Mouse (Mus musculus): ENCODE measurements around the gene Kcnj1. TPM values are rescaled to one million over a fixed set of nuclear protein-coding genes. Genes with fewer than 3 reads are reported as not detected.

Kcnj1 gene
- polyA plus RNA-seq, 1 experiment from 2014 or later, result not detected

- no peaks in the 10 kb centered on the region for H3K36me3 ChIP-seq (ENCODE audit: control insufficient read depth, insufficient read depth)
- no peak overlapping the region for H3K9ac ChIP-seq (ENCODE audit: low read depth, low read length)
- no peaks in the 10 kb centered on the region for H3K9me3 ChIP-seq (ENCODE audit: control insufficient read depth)
- no peak overlapping the region for H3K27ac ChIP-seq (ENCODE audit: low read depth, low read length)
- ATAC-seq, result no peak
- H3K27me3 ChIP-seq (replicated peaks; ENCODE audit: control insufficient read depth, insufficient read depth, low read length), result no peaks in the 10 kb centered on the region
- 16% methylated on average over 2 of the region's 2 CpGs for WGBS
- H3K4me1 ChIP-seq (replicated peaks; ENCODE audit: control insufficient read depth, insufficient read depth, low read length), result no peaks in the 10 kb centered on the region
- no peak for TF ChIP-seq CTCF (IDR thresholded peaks at IDR 0.05; ENCODE audit: low read depth)
- no peak overlapping the region for H3K4me3 ChIP-seq (ENCODE audit: low read depth, low read length)
- H3K4me2 ChIP-seq (replicated peaks; ENCODE audit: low read depth), result no peak overlapping the region
Measured at GRCm38 (mm10) chr9:32368812-32369211, 3.5 kb upstream of the Kcnj1 start.

- Histone ChIP-seq H3K9me3 (ENCODE audit: control insufficient read depth) (no peaks in the 10 kb centered on the region), H3K27me3 (replicated peaks; ENCODE audit: control insufficient read depth, insufficient read depth, low read length) (no peaks in the 10 kb centered on the region), H3K4me1 (replicated peaks; ENCODE audit: control insufficient read depth, insufficient read depth, low read length) (no peaks in the 10 kb centered on the region), H3K4me2 (replicated peaks; ENCODE audit: low read depth) (no peak overlapping the region), H3K4me3 (ENCODE audit: low read depth, low read length) (no peak overlapping the region), H3K9ac (ENCODE audit: low read depth, low read length) (no peak overlapping the region), H3K27ac (ENCODE audit: low read depth, low read length) (no peak overlapping the region), H3K36me3 (ENCODE audit: control insufficient read depth, insufficient read depth) (no peaks in the 10 kb centered on the region)
- 25% methylated on average over 6 of the region's 6 CpGs for WGBS
- TF ChIP-seq CTCF (IDR thresholded peaks at IDR 0.05; ENCODE audit: low read depth), result no peak
- no peak for ATAC-seq
Measured at GRCm38 (mm10) chr9:32369388-32369787, 2.9 kb upstream of the Kcnj1 start.

- H3K27me3 ChIP-seq (replicated peaks; ENCODE audit: control insufficient read depth, insufficient read depth, low read length), result no peaks in the 10 kb centered on the region
- 91% methylated on average over 6 of the region's 6 CpGs for WGBS
- no peak for ATAC-seq
Measured at GRCm38 (mm10) chr9:32373656-32374055, 1.4 kb downstream of the Kcnj1 start.

GRCm38 (mm10) chr9:32376031-32376430 lies 3.7 kb downstream of the Kcnj1 start:
- TF ChIP-seq CTCF (IDR thresholded peaks at IDR 0.05; ENCODE audit: low read depth), result no peak

More at GRCm38 (mm10) chr9:32373656-32374055, 1.4 kb downstream of the Kcnj1 start:
- Histone ChIP-seq H3K9me3 (ENCODE audit: control insufficient read depth) (no peaks in the 10 kb centered on the region), H3K36me3 (ENCODE audit: control insufficient read depth, insufficient read depth) (no peaks in the 10 kb centered on the region), H3K4me1 (replicated peaks; ENCODE audit: control insufficient read depth, insufficient read depth, low read length) (no peaks in the 10 kb centered on the region), H3K4me2 (replicated peaks; ENCODE audit: low read depth) (no peak overlapping the region), H3K27ac (ENCODE audit: low read depth, low read length) (no peak overlapping the region), H3K9ac (ENCODE audit: low read depth, low read length) (no peak overlapping the region), H3K4me3 (ENCODE audit: low read depth, low read length) (no peak overlapping the region)
- TF ChIP-seq CTCF (IDR thresholded peaks at IDR 0.05; ENCODE audit: low read depth), result no peak

GRCm38 (mm10) chr9:32376863-32377590 lies 4.7 kb downstream of the Kcnj1 start:
- TF ChIP-seq CTCF (IDR thresholded peaks at IDR 0.05; ENCODE audit: low read depth), result no peak
- H3K4me3 ChIP-seq (ENCODE audit: low read depth, low read length), result no peak overlapping the region
- H3K9me3 ChIP-seq (ENCODE audit: control insufficient read depth), result no peaks in the 10 kb centered on the region
- H3K36me3 ChIP-seq (ENCODE audit: control insufficient read depth, insufficient read depth), result no peaks in the 10 kb centered on the region
- no peak overlapping the region for H3K9ac ChIP-seq (ENCODE audit: low read depth, low read length)
- no peak for ATAC-seq
- no peaks in the 10 kb centered on the region for H3K4me1 ChIP-seq (replicated peaks; ENCODE audit: control insufficient read depth, insufficient read depth, low read length)
- no peak overlapping the region for H3K27ac ChIP-seq (ENCODE audit: low read depth, low read length)
- no peak overlapping the region for H3K4me2 ChIP-seq (replicated peaks; ENCODE audit: low read depth)
- no peaks in the 10 kb centered on the region for H3K27me3 ChIP-seq (replicated peaks; ENCODE audit: control insufficient read depth, insufficient read depth, low read length)
- WGBS, result 75% methylated on average over 5 of the region's 5 CpGs

More at GRCm38 (mm10) chr9:32376031-32376430, 3.7 kb downstream of the Kcnj1 start:
- H3K4me1 ChIP-seq (replicated peaks; ENCODE audit: control insufficient read depth, insufficient read depth, low read length), result no peaks in the 10 kb centered on the region
- H3K9ac ChIP-seq (ENCODE audit: low read depth, low read length), result no peak overlapping the region
- H3K27ac ChIP-seq (ENCODE audit: low read depth, low read length), result no peak overlapping the region
- no peak overlapping the region for H3K4me2 ChIP-seq (replicated peaks; ENCODE audit: low read depth)
- WGBS, result 83% methylated on average over 7 of the region's 7 CpGs
- H3K9me3 ChIP-seq (ENCODE audit: control insufficient read depth), result no peaks in the 10 kb centered on the region
- no peaks in the 10 kb centered on the region for H3K27me3 ChIP-seq (replicated peaks; ENCODE audit: control insufficient read depth, insufficient read depth, low read length)
- H3K36me3 ChIP-seq (ENCODE audit: control insufficient read depth, insufficient read depth), result no peaks in the 10 kb centered on the region
- no peak overlapping the region for H3K4me3 ChIP-seq (ENCODE audit: low read depth, low read length)
- ATAC-seq, result no peak

GRCm38 (mm10) chr9:32384906-32385305 lies 12.6 kb downstream of the Kcnj1 start:
- ATAC-seq, result no peak
- Histone ChIP-seq H3K9ac (ENCODE audit: low read depth, low read length) (no peak overlapping the region), H3K4me2 (replicated peaks; ENCODE audit: low read depth) (no peak overlapping the region), H3K27me3 (replicated peaks; ENCODE audit: control insufficient read depth, insufficient read depth, low read length) (no peaks in the 10 kb centered on the region), H3K4me1 (replicated peaks; ENCODE audit: control insufficient read depth, insufficient read depth, low read length) (no peaks in the 10 kb centered on the region), H3K4me3 (ENCODE audit: low read depth, low read length) (no peak overlapping the region), H3K27ac (ENCODE audit: low read depth, low read length) (no peak overlapping the region), H3K36me3 (ENCODE audit: control insufficient read depth, insufficient read depth) (no peaks in the 10 kb centered on the region), H3K9me3 (ENCODE audit: control insufficient read depth) (no peaks in the 10 kb centered on the region)
- WGBS, result 75% methylated on average over 4 of the region's 4 CpGs
- TF ChIP-seq CTCF (IDR thresholded peaks at IDR 0.05; ENCODE audit: low read depth), result no peak

Measured in intestine, postnatal 0 days (tissue).